Mouse (Mus musculus): ENCODE measurements around the gene Zc3h12a.

GRCm38 (mm10) chr4:125152469-125152868, 24.8 kb upstream of the Zc3h12a start:
- TF ChIP-seq CTCF (IDR thresholded peaks at IDR 0.05; ENCODE audit: borderline replicate concordance, insufficient read depth, low read depth, low read length): no peak
- no peak for TF ChIP-seq POLR2A (IDR thresholded peaks at IDR 0.05; ENCODE audit: borderline replicate concordance, insufficient read depth, low read length)
